ENCODE assay signal across 8 mouse cellular contexts in the genomic region with DNA sequence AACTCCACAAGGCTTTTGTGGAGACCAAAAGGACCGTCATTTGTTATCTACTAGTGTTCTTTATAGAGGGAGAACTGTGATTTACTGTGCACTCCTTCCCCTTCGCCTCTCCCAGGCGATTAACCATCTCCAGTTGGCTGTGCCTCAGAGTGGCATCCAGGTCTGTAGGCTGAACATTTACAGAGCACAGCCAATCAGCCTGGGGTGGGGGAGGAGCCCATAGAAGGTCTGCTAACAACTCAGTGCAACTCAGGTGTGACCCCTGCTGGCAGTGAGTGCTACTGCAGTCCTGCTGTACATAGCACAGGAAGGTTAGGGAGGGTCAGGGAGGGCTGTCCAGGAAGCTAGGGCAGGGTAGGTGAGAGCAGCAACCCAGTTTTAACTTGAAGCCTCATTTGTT.
DNase-seq lines count a peak whose midpoint lies in the region; ATAC-seq and TF ChIP-seq lines count a peak whose summit lies in the region.

No protein-coding gene starts in this region.

- no peak overlapping the region; the same call in 1 of the 2 replicates for H3K4me2 ChIP-seq in forebrain, embryonic 12.5 days
- H3K4me2 ChIP-seq in heart, postnatal 0 days (ENCODE audit: low read depth, low read length), result no peak overlapping the region
- no peak overlapping the region for H3K4me2 ChIP-seq in liver, embryonic 16.5 days (ENCODE audit: low read depth, low read length)
- no peak overlapping the region for H3K4me2 ChIP-seq in neural tube, embryonic 13.5 days

- TF ChIP-seq CTCF in heart, postnatal 0 days (IDR thresholded peaks at IDR 0.05; ENCODE audit: low read depth), result peak; percentile 100
- TF ChIP-seq CTCF in testis, adult 2 months (IDR thresholded peaks at IDR 0.05; ENCODE audit: control insufficient read depth, insufficient read depth, insufficient replicate concordance, low read depth, low read length), result peak; percentile 98

- peaks cover 17% of the 10 kb centered on the region for H3K4me1 ChIP-seq in forebrain, embryonic 12.5 days
- H3K4me1 ChIP-seq in heart, postnatal 0 days (ENCODE audit: control insufficient read depth, insufficient read depth), result peaks cover 25% of the 10 kb centered on the region
- H3K4me1 ChIP-seq in liver, embryonic 16.5 days (ENCODE audit: control insufficient read depth, low read depth, low read length), result peaks cover 21% of the 10 kb centered on the region
- H3K4me1 ChIP-seq in neural tube, embryonic 13.5 days (replicated peaks), result peaks cover 27% of the 10 kb centered on the region
- H3K4me1 ChIP-seq in testis, adult 2 months (ENCODE audit: control insufficient read depth, insufficient read depth, low read length), result peaks cover 2% of the 10 kb centered on the region

- 7% methylated on average over 3 of the region's 3 CpGs for WGBS in forebrain, embryonic 12.5 days
- 2% methylated on average over 3 of the region's 3 CpGs for WGBS in heart, postnatal 0 days
- 3% methylated on average over 3 of the region's 3 CpGs for WGBS in liver, embryonic 16.5 days (ENCODE audit: insufficient replicate concordance)
- 0% methylated on average over 3 of the region's 3 CpGs for WGBS in neural tube, embryonic 13.5 days

- peak; percentile 97 for ATAC-seq in forebrain, embryonic 12.5 days (ENCODE audit: low FRiP score)
- peak; percentile 89 for ATAC-seq in heart, postnatal 0 days (ENCODE audit: insufficient read depth, low read depth)
- peak; percentile 82 for ATAC-seq in liver, embryonic 16.5 days (ENCODE audit: low read depth)
- peak; percentile 97 for ATAC-seq in neural tube, embryonic 13.5 days (ENCODE audit: low read depth)

- H3K27ac ChIP-seq in forebrain, embryonic 12.5 days, result no peak overlapping the region
- peak overlapping the region; percentile 37; the same call in 1 of the 2 replicates for H3K27ac ChIP-seq in heart, postnatal 0 days (ENCODE audit: low read depth)
- no peak overlapping the region for H3K27ac ChIP-seq in liver, embryonic 16.5 days (ENCODE audit: low read length)
- H3K27ac ChIP-seq in neural tube, embryonic 13.5 days (replicated peaks), result peak overlapping the region; percentile 57; the same call in 1 of the 2 replicates
- no peak overlapping the region for H3K27ac ChIP-seq in testis, adult 2 months (ENCODE audit: control insufficient read depth, insufficient read depth, low read depth, low read length)

- no peak for TF ChIP-seq EP300 in heart, postnatal 0 days (IDR thresholded peaks at IDR 0.05; ENCODE audit: low read depth)

- H3K9ac ChIP-seq in forebrain, embryonic 12.5 days, result no peak overlapping the region
- H3K9ac ChIP-seq in heart, postnatal 0 days (replicated peaks; ENCODE audit: low read depth, low read length), result no peak overlapping the region
- H3K9ac ChIP-seq in liver, embryonic 16.5 days (ENCODE audit: low read depth, low read length), result no peak overlapping the region
- H3K9ac ChIP-seq in neural tube, embryonic 13.5 days, result no peak overlapping the region

- no peak overlapping the region for H3K4me3 ChIP-seq in forebrain, embryonic 12.5 days (replicated peaks)
- no peak overlapping the region for H3K4me3 ChIP-seq in heart, postnatal 0 days (ENCODE audit: low read depth, low read length)
- no peak overlapping the region for H3K4me3 ChIP-seq in liver, embryonic 16.5 days (ENCODE audit: low read depth, low read length)
- no peak overlapping the region for H3K4me3 ChIP-seq in neural tube, embryonic 13.5 days
- no peak overlapping the region for H3K4me3 ChIP-seq in testis, adult 2 months (ENCODE audit: control insufficient read depth, low read depth, low read length)

- no peaks in the 10 kb centered on the region for H3K9me3 ChIP-seq in forebrain, embryonic 12.5 days
- H3K9me3 ChIP-seq in heart, postnatal 0 days (replicated peaks; ENCODE audit: control insufficient read depth, low read length), result no peaks in the 10 kb centered on the region
- H3K9me3 ChIP-seq in liver, embryonic 16.5 days (replicated peaks; ENCODE audit: control insufficient read depth, low read length), result no peaks in the 10 kb centered on the region
- H3K9me3 ChIP-seq in neural tube, embryonic 13.5 days, result no peaks in the 10 kb centered on the region

- no peaks in the 10 kb centered on the region for H3K36me3 ChIP-seq in forebrain, embryonic 12.5 days (replicated peaks)
- H3K36me3 ChIP-seq in heart, postnatal 0 days (replicated peaks; ENCODE audit: control insufficient read depth, insufficient read depth, low read length), result no peaks in the 10 kb centered on the region
- H3K36me3 ChIP-seq in liver, embryonic 16.5 days (ENCODE audit: control insufficient read depth, insufficient read depth), result no peaks in the 10 kb centered on the region
- H3K36me3 ChIP-seq in neural tube, embryonic 13.5 days, result no peaks in the 10 kb centered on the region
- H3K36me3 ChIP-seq in testis, adult 2 months (ENCODE audit: control insufficient read depth, insufficient read depth, low read length), result no peaks in the 10 kb centered on the region

- 0 out of 2 replicates have a peak, but pooled peaks cover 3% of the 10 kb centered on the region for H3K27me3 ChIP-seq in forebrain, embryonic 12.5 days
- H3K27me3 ChIP-seq in heart, postnatal 0 days (ENCODE audit: control insufficient read depth, insufficient read depth, low read length), result no peaks in the 10 kb centered on the region
- no peaks in the 10 kb centered on the region for H3K27me3 ChIP-seq in liver, embryonic 16.5 days (ENCODE audit: control insufficient read depth, insufficient read depth, low read depth, low read length)
- H3K27me3 ChIP-seq in neural tube, embryonic 13.5 days, result no peaks in the 10 kb centered on the region
- no peaks in the 10 kb centered on the region for H3K27me3 ChIP-seq in testis, adult 2 months (ENCODE audit: control insufficient read depth, insufficient read depth, low read length)

- peak; percentile 71 to 81 for DNase-seq in CD8-positive naive resting alpha-beta T cell, adult 2 months (ENCODE audit: low read depth in 2 of 2, low spot score in 2 of 2)
- DNase-seq in c-Kit-positive CD71-positive TER-119-negative erythroid progenitor cells, embryonic 14.5 days (ENCODE audit: low read depth), result peak; percentile 79
- peak; percentile 90 for DNase-seq in heart, postnatal 0 days (ENCODE audit: low spot score)
- DNase-seq in kidney, postnatal 4 days, result peak; percentile 98

- TF ChIP-seq POLR2A in testis, adult 2 months (IDR thresholded peaks at IDR 0.05; ENCODE audit: control insufficient read depth, low read depth, low read length), result no peak

Comparison
In these comparisons a context has a peak if more than half of its experiments do, and no peak if none do; other contexts are left out.
1. H3K27ac ChIP-seq: peak in heart, postnatal 0 days (single experiment) and neural tube, embryonic 13.5 days (single experiment); none in forebrain, embryonic 12.5 days (single experiment), liver, embryonic 16.5 days (single experiment) and testis, adult 2 months (single experiment).
2. Peak in every context shown above with its lines, with median percentiles within 50 percentile points of each other: DNase-seq and ATAC-seq.